Mouse (Mus musculus) yolk sac, embryonic 10.5 days (tissue): ENCODE results near the gene Taf3.

Source experiments
- DNase-seq: peaks from one replicate; pipeline ENCODE4 v3.0.0-alpha.2; 2017; ENCODE audit warnings: low spot score

Gene Taf3

DNA sequence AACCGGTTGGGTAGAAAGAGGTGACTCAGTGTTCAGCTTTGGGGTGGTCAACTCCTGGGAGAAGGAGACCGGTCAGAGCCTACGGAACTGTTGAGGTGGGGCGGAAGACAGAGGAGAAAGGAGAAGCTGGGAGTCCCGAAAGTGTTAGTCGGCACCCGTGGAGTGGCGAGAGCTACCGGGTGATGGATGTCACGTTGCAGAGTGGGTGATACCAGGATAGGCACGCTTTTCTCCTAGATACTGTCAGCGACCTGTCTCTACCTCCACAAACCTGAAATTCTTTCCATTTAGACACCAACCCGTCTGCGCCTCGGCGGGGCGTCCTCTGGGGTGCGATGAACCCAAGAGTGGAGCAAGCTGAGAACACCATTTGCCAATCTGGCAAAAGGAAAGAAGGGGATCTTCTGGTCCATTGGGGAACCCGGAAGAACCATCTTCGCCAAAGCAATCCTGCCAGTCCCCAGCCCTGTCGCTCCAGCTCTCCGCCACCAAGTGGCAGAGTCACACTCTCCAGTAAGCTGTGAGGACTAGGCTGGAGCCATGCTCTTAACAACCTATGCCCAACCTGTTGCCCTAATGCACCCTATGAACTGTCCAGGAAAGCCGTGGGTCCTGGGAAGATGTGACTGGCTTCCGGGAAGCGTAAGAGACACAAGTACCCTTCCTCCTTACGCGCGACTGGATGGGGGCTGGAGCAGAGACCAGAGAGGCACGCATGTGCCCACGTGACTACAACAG lies 159.3 kb downstream of the Taf3 start, which contains the start of gene 9230102O04Rik:
9230102O04Rik (minus strand) TSS at position 628 of the 738 bp plus-strand sequence.
- no peak for DNase-seq

GRCm38 (mm10) chr2:9887636-9888035 lies 160.8 kb downstream of the Taf3 start:
- DNase-seq, result no peak

- DNase-seq, result no peak
Measured at GRCm38 (mm10) chr2:9886921-9887610, 161.3 kb downstream of the Taf3 start.

DNA sequence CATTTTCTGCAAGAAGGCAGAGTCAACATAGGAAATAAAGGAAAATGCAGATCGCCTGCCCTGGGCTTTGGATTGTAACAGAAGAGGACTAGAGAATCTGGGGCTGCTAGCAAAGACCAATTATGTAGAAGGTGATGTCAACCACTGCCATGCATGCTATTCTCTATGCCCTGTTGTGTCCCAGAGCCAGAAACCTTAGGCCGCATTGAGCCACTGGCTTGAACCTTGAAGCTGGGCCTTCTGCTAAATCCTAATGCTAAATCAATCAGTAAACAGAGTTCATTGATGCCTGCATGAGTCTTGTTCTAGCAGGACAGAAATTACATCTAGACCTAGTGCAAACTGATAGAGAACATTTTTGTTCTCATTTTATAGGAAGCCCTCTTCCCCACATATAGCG lies 162.4 kb downstream of the Taf3 start:
- no peak for DNase-seq

- DNase-seq, result no peak
Measured at GRCm38 (mm10) chr2:9885217-9885770, 163.1 kb downstream of the Taf3 start.

DNA sequence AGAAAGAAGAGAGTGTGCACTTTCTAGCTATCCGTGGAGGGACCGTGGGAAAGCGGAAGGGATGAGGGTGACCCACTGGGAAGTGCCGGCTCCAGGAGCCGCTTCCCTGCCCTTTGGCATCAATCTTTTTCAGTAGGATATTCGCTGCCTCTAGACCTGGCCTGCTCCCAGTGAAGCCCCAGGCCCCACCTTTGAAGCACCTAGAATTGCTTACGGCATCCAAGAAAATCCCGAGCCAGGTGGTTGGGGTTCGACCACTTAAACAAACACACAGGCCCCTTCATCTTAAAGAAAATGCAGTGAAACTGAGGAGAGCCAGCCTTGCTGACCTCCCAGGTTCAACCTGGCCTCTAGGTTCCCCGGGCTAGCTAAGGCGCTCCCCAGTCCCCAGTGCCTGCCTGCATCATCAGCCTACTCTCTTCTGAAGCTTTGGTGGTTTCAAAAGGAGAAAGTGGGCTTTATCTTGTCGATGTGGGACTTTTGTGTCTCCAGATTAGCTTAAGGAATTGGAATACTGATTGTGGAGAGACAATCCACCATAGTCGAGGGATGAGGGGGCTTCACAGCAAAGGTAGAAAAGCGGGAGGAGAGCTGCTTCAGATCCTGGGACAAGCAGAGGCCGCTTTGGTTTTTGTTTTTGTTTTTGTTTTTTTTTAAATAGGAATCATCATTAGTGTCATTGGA lies 163.7 kb downstream of the Taf3 start:
- DNase-seq, result no peak

GRCm38 (mm10) chr2:9883803-9884532 lies 164.4 kb downstream of the Taf3 start:
- DNase-seq, result no peak

DNA sequence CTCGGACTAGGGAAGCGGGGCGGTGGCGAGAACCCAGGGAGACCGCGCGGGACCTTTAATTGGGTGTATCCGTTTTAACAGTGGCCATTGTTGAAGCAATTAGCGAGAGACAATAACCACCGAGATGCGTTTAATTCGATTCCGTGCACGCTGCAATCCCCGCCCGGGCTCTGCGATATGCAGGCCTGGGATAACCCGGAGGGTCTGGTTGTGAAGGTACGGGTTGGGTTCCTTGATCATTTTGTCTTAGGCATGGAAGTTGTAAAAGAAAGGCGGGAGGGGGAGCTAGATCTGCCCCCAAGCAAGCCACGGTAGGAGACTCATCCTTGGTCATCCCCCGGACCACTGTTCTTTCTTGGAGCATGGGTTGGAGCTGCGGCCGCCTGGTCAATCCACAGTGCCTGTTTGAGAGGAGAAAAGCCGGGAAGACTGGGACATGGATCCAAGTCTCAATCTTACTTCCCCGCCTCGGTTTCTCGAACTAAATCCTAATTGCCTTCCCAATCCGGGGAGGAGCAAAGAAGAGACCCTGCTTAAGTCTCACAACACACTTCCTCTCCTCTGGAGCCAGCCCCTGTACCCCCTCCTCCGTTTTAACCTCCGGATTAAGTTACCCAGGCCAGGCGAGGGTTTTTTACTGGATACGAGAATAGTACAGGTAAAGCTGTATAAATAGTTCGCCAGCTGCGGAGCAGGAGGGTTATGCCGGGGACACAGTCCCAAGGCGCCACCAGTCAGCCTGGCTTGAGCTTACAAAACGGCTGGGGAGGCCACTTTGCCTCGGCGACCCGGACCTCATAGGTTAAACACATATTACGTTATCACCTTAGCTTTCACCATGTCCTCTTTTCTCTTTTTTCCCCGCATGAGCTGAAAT lies 165.2 kb downstream of the Taf3 start:
- no peak for DNase-seq

DNA sequence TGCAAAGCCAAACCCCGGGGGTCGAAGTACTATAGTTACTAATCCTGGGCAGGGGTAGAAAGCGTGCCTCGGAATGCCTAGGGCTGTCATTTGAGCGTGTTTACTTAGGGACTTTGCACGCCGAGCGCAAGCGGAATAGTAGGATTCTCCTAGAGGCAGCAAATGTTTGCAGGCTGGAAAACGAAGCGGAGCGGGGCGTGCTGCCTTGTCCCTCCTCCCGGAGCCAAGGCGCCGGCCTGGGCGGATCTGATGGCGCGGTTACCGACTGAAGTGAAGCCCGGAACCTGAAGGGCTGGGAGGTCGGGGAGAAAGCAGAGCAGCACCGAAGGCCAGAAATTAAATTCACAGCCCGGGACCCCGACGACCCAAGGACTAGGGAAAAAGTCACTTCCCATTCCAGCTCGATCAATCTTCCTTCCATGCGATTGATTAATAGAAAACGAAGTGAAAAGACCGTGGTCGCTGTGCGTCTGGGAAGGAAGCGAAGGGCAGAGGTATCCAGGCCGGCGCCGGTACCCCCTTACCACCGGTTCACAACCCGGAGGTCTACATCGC lies 165.9 kb downstream of the Taf3 start:
- DNase-seq, result peak; percentile 52

DNA sequence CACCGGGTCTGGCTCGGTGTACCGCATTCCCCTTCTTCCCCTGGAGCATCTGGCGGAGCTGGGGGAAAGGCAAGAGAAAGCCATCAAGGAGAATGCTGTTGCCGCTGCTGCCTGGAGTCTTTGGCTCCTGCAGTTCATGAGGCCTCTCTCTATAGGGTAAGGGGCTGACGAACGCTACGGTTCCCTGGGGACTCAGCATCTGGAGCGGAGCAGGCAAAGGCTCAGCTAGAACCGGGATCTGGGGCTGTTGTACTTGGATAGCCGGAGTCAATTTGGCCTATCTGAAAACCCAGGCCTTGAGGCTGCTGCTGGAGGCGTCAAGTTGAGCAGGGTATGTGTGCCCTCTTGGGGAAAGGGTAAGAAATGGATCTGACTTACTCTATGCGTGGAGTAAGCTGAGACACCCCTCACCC lies 166.8 kb downstream of the Taf3 start:
- DNase-seq, result no peak

GRCm38 (mm10) chr2:9881051-9881591 lies 167.3 kb downstream of the Taf3 start, which contains the start of gene 4930412O13Rik:
4930412O13Rik (plus strand) TSS chr2:9881252.
- DNase-seq, result peak; percentile 57

DNA sequence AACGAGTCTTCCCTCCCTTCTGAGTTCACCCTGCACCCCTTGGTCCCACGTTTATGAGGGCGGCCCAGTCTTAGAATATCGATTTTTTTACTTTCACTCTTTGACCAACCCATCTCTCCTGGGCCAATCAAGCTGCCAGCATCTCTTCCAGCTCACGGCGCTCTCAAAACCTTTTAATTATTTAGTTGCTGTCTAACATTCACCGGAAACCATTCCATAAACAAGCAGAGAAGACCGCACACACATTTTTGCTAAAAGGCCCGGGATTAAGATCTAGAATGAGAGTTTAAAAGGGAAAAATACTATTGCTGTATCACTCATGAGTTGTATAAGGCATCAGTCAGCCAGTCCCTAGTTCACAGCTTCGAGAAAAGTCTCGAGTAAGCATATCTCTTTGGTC lies 168.1 kb downstream of the Taf3 start:
- no peak for DNase-seq

GRCm38 (mm10) chr2:9879493-9879892 lies 168.9 kb downstream of the Taf3 start:
- DNase-seq, result peak; percentile 93

- DNase-seq, result no peak
Measured at GRCm38 (mm10) chr2:9879092-9879491, 169.3 kb downstream of the Taf3 start.

DNA sequence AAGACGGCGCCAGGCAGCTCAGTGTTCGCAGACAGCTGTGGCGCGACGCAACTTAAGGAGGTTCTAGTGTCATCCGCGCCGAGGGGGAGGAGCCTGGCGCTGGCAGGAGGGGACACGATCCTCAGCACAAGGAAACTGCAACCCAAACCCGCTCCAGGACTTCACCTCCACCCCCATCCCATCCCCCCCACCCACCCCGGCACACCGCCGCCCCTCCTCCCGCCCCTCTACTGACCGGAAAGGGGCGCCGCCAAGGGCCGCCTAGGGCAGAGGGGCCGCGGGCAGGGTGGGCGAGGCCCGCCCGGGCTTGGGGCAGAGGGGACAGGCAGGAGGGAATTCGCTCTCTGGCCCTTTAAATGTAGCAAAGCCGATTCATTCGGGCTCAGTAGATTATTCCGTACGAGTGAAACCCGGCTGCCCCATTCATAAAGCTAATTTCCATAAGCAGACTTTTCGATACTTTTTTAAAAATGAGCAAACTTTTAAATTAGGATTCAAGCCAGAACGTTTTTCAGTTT lies 169.8 kb downstream of the Taf3 start:
- DNase-seq, result peak; percentile 82

- DNase-seq, result no peak
Measured at GRCm38 (mm10) chr2:9877966-9878563, 170.3 kb downstream of the Taf3 start.

DNA sequence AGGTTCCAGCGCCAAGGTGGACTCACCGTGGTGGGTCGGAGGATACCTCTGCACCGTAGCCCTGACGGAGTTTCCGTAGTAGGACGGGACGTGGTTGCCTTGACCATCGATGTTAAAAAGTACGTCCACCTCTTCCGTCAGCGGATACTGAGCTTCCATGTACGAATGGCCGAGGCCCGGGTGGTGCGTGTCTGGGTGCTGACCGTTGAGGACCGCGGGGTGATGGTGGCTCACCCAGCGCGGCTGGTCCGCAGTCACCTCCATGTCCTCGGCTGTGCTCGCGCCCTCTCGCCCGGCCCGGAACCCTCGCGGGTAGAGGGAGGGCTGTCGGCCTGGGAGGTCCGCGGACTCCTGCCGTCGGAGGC lies 171.1 kb downstream of the Taf3 start:
- DNase-seq, result no peak

GRCm38 (mm10) chr2:9876621-9877325 lies 171.6 kb downstream of the Taf3 start:
- no peak for DNase-seq
